Mouse (Mus musculus) MEL (cell line): ENCODE results near the gene Vstm2l. TPM values are rescaled to one million over a fixed set of nuclear protein-coding genes. Genes with fewer than 3 reads are reported as not detected.
A peak's percentile ranks its signal among the peaks of the same experiment; 100 is the strongest.

ENCODE experiments used
- DNase-seq: peaks from one replicate; pipeline ENCODE4 v3.0.0; 2011; ENCODE audit warnings: low read depth, low spot score
- H3K27ac ChIP-seq: 2 replicates; pipeline ENCODE4 v1.5.1; 2012; ENCODE audit warnings: low read depth, mild to moderate bottlenecking, control low read depth, low read length, moderate library complexity; ENCODE audit not compliant: control insufficient read depth
- H3K27me3 ChIP-seq, 2 experiments: fragments of 150-350 bp in 1 of 2; sonication (generic) in 1 of 2; 2 replicates each; pipeline ENCODE4 v1.6.1; 2012; ENCODE audit warnings: low read length in 2 of 2, mild to moderate bottlenecking in 2 of 2, improper control_type of control experiment in 1 of 2, moderate library complexity in 1 of 2; ENCODE audit not compliant: insufficient read depth in 2 of 2, control insufficient read depth in 1 of 2
- H3K36me3 ChIP-seq, 2 experiments: 2 replicates each; pipeline ENCODE4 v1.6.1; 2012 to 2014; ENCODE audit warnings: low read length in 2 of 2, improper control_type of control experiment in 1 of 2, inconsistent platforms in 1 of 2, mild to moderate bottlenecking in 1 of 2; ENCODE audit not compliant: insufficient read depth in 2 of 2, control insufficient read depth in 1 of 2
- H3K4me1 ChIP-seq, 2 experiments: fragments of 150-350 bp in 1 of 2; sonication (generic) in 1 of 2; 2 replicates each; pipeline ENCODE4 v1.6.1; 2012; ENCODE audit warnings: low read length in 2 of 2, improper control_type of control experiment in 1 of 2, mild to moderate bottlenecking in 1 of 2; ENCODE audit not compliant: insufficient read depth in 2 of 2, control insufficient read depth in 1 of 2
- H3K4me3 ChIP-seq, 2 experiments: fragments of 150-350 bp in 1 of 2; sonication (generic) in 1 of 2; 2 replicates each; pipeline ENCODE4 v1.5.1; 2012; ENCODE audit warnings: low read depth in 2 of 2, low read length in 2 of 2, mild to moderate bottlenecking in 2 of 2, moderate library complexity in 2 of 2, control low read depth in 1 of 2, improper control_type of control experiment in 1 of 2; ENCODE audit not compliant: control insufficient read depth in 1 of 2, insufficient read depth in 1 of 2
- H3K79me2 ChIP-seq: 2 replicates; pipeline ENCODE4 v1.6.1; 2012; ENCODE audit warnings: mild to moderate bottlenecking, low read length, moderate library complexity; ENCODE audit not compliant: control insufficient read depth, poor library complexity, insufficient read depth
- H3K9ac ChIP-seq: 2 replicates; pipeline ENCODE4 v1.6.1; 2012; ENCODE audit warnings: low read depth, mild to moderate bottlenecking, control low read depth, low read length, moderate library complexity; ENCODE audit not compliant: control insufficient read depth, poor library complexity, severe bottlenecking
- H3K9me3 ChIP-seq: fragments of 150-350 bp; sonication (generic); replicated peaks from 2 replicates; pipeline ENCODE4 v1.6.1; 2012; ENCODE audit warnings: mild to moderate bottlenecking, low read length, improper control_type of control experiment, moderate library complexity; ENCODE audit not compliant: insufficient read depth
- CHD2 ChIP-seq: IDR thresholded peaks from 2 replicates; pipeline ENCODE4 v1.6.1; 2011; ENCODE audit warnings: low read length, improper control_type of control experiment
- CTCF ChIP-seq, 3 experiments: IDR thresholded peaks in 2 of 3; conservative IDR thresholded peaks in 1 of 3; 2 replicates each; pipeline ENCODE4 v1.5.1; 2011 to 2012; ENCODE audit warnings: low read length in 3 of 3, low read depth in 2 of 3, mild to moderate bottlenecking in 2 of 3, improper control_type of control experiment in 1 of 3, inconsistent platforms in 1 of 3, mixed read lengths in 1 of 3, moderate library complexity in 1 of 3; ENCODE audit not compliant: control insufficient read depth in 1 of 3, insufficient read depth in 1 of 3, poor library complexity in 1 of 3, severe bottlenecking in 1 of 3
- ETS1 ChIP-seq: IDR thresholded peaks from 2 replicates; pipeline ENCODE4 v1.6.1; 2012; ENCODE audit warnings: low read depth, mild to moderate bottlenecking, inconsistent platforms, low read length, improper control_type of control experiment, moderate library complexity
- GABPA ChIP-seq: IDR thresholded peaks from 2 replicates; pipeline ENCODE4 v1.6.1; 2012; ENCODE audit warnings: low read depth, mild to moderate bottlenecking, inconsistent platforms, low read length, improper control_type of control experiment, moderate library complexity
- GATA1 ChIP-seq: IDR thresholded peaks from 2 replicates; pipeline ENCODE4 v1.6.1; 2011; ENCODE audit warnings: low read depth, low read length, improper control_type of control experiment
- HCFC1 ChIP-seq: IDR thresholded peaks from 2 replicates; pipeline ENCODE4 v1.6.1; 2012; ENCODE audit warnings: low read depth, mild to moderate bottlenecking, inconsistent platforms, low read length, improper control_type of control experiment, moderate library complexity
- KAT2A ChIP-seq: conservative IDR thresholded peaks from 2 replicates; pipeline ENCODE4 v1.6.1; 2012; ENCODE audit warnings: low read depth, low read length, improper control_type of control experiment, inconsistent platforms
- MAFK ChIP-seq: IDR thresholded peaks from 2 replicates; pipeline ENCODE4 v1.6.1; 2011; ENCODE audit warnings: low read depth, mild to moderate bottlenecking, low read length, improper control_type of control experiment, borderline replicate concordance
- MXI1 ChIP-seq: IDR thresholded peaks from 2 replicates; pipeline ENCODE4 v1.6.1; 2011; ENCODE audit warnings: mild to moderate bottlenecking, low read depth, low read length, improper control_type of control experiment
- MYB ChIP-seq: IDR thresholded peaks from 2 replicates; pipeline ENCODE4 v1.6.1; 2011; ENCODE audit warnings: mild to moderate bottlenecking, low read depth, low read length, improper control_type of control experiment
- MYC ChIP-seq: IDR thresholded peaks from 2 replicates; pipeline ENCODE4 v1.6.1; 2011; ENCODE audit warnings: low read depth, mild to moderate bottlenecking, low read length, improper control_type of control experiment, moderate library complexity
- NRF1 ChIP-seq: IDR thresholded peaks from 2 replicates; pipeline ENCODE4 v1.6.1; 2014; ENCODE audit warnings: low read depth, mild to moderate bottlenecking, inconsistent platforms, low read length, improper control_type of control experiment, moderate library complexity; ENCODE audit not compliant: poor library complexity, insufficient read depth, severe bottlenecking
- POLR2A ChIP-seq, 2 experiments: IDR thresholded peaks; 2 replicates each; pipeline ENCODE4 v1.6.1; 2011 to 2012; ENCODE audit warnings: low read length in 2 of 2, mild to moderate bottlenecking in 2 of 2, control low read depth in 1 of 2, improper control_type of control experiment in 1 of 2, low read depth in 1 of 2, moderate library complexity in 1 of 2; ENCODE audit not compliant: control insufficient read depth in 1 of 2, insufficient read depth in 1 of 2, poor library complexity in 1 of 2
- RAD21 ChIP-seq: IDR thresholded peaks from 2 replicates; pipeline ENCODE4 v1.6.1; 2011; ENCODE audit warnings: mild to moderate bottlenecking, low read depth, low read length, improper control_type of control experiment
- RCOR1 ChIP-seq: IDR thresholded peaks from 2 replicates; pipeline ENCODE4 v1.6.1; 2012; ENCODE audit warnings: low read depth, mild to moderate bottlenecking, inconsistent platforms, low read length, improper control_type of control experiment
- SMC3 ChIP-seq: IDR thresholded peaks from 2 replicates; pipeline ENCODE4 v1.6.1; 2011; ENCODE audit warnings: low read depth, low read length, improper control_type of control experiment
- TAL1 ChIP-seq: IDR thresholded peaks from 2 replicates; pipeline ENCODE4 v1.6.1; 2012; ENCODE audit warnings: mild to moderate bottlenecking, inconsistent platforms, low read length, moderate library complexity, mixed read lengths
- TCF12 ChIP-seq: IDR thresholded peaks from 2 replicates; pipeline ENCODE4 v1.6.1; 2014; ENCODE audit warnings: low read depth, mild to moderate bottlenecking, inconsistent platforms, low read length, improper control_type of control experiment, moderate library complexity
- UBTF ChIP-seq: IDR thresholded peaks from 2 replicates; pipeline ENCODE4 v1.6.1; 2012; ENCODE audit warnings: low read depth, mild to moderate bottlenecking, inconsistent platforms, low read length, improper control_type of control experiment, moderate library complexity, borderline replicate concordance; ENCODE audit not compliant: insufficient read depth
- USF1 ChIP-seq: IDR thresholded peaks from 2 replicates; pipeline ENCODE4 v1.6.1; 2014; ENCODE audit warnings: low read depth, mild to moderate bottlenecking, inconsistent platforms, low read length, improper control_type of control experiment, moderate library complexity
- ZKSCAN1 ChIP-seq: IDR thresholded peaks from 2 replicates; pipeline ENCODE4 v1.6.1; 2012; ENCODE audit warnings: low read depth, mild to moderate bottlenecking, inconsistent platforms, low read length, improper control_type of control experiment, moderate library complexity
- polyA plus RNA-seq, 2 experiments: library from polyadenylated mRNA; stranded (reverse) in 1 of 2; unstranded in 1 of 2; fragments of >175 nt in 1 of 2; fragments of >200 nt in 1 of 2; gene quantifications; 2 replicates each; pipeline versions ENCODE4 v1.2.1 to v1.2.4; 2012; ENCODE audit warnings: low replicate concordance in 2 of 2, low read depth in 1 of 2; ENCODE audit not compliant: insufficient read length in 2 of 2, insufficient read depth in 1 of 2, missing spikeins in 1 of 2
- total RNA-seq: library from RNA; depleted of rRNA; stranded (reverse); fragments of 300-350 nt; gene quantifications from 2 replicates; pipeline ENCODE4 v1.2.3, GENCODE M21; 2012

The Vstm2l gene
- total and polyA plus RNA-seq, 3 experiments: not detected

DNA sequence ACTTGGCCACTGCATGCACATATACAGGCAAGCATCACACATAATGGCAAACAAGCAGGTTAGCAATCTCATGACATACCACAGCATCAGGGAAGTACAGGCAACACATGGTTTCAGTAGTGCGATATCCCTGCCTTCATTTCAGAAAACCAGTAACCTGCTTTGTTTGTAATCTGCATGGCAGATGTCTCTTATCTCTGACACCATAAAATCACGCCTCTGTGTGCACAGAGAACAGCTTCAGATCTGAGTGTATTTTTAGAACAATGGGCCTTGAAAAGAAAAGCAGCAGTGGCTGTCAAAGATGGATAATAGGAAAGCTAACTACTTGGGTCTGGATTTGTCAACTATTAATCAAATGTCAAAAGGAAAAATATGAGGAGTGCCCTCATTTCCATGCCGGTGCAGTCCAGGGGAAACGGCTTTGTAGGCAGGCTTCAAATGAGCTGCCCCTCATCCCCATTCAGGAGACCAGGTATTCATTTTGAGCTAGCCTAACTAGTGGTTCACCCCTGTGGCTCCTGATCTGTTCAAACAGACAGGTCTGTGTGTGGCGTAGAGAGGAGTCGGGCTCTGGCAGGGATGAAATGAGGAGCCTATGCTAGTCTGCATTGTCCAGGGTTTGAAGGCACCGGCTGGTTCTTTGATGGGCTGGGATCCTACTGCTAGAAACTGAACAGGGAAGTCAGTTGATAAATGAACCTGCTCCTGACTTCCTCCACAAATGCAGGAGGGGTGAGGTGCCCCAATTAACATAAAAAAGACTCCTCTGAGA is 74.2 kb downstream of the Vstm2l start:
- H3K27me3 ChIP-seq: no peaks in the 10 kb centered on the region
- H3K4me1 ChIP-seq: no peaks in the 10 kb centered on the region
- no peak overlapping the region for H3K9ac ChIP-seq
- no peak overlapping the region for H3K4me3 ChIP-seq
- H3K36me3 ChIP-seq: no peaks in the 10 kb centered on the region
- TF ChIP-seq RCOR1: 0 out of 2 replicates have a peak, but pooled peaks have one; percentile 46
- 0 out of 2 replicates have a peak, but pooled peaks have one; percentile 14 for TF ChIP-seq GATA1
- TF ChIP-seq UBTF: no peak
- TF ChIP-seq SMC3: no peak
- no peaks in the 10 kb centered on the region for H3K79me2 ChIP-seq
- no peak overlapping the region for H3K27ac ChIP-seq
- H3K9me3 ChIP-seq: no peaks in the 10 kb centered on the region
- DNase-seq: peak; percentile 11

DNA sequence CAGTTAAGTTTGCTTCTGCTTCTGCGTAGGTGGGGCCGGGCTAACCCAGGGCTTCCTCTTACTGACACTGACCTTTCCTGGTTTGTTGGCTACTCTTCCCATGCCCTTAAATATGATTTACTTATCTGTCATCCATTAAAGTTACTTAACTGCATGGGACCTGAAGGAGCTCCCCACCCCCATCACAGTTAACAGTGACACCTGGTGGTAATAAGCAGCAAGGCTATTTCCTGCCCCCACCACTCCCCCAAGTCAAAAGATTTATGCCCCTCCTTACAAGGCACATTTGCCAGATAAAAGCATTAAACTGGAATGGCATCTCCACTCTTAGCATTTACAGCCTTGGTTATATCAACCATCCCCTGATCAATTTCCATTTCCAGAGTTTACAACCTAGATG is 75.5 kb downstream of the Vstm2l start:
- no peak overlapping the region for H3K9ac ChIP-seq
- H3K27ac ChIP-seq: no peak overlapping the region
- H3K27me3 ChIP-seq: no peaks in the 10 kb centered on the region
- H3K79me2 ChIP-seq: no peaks in the 10 kb centered on the region
- no peaks in the 10 kb centered on the region for H3K36me3 ChIP-seq
- no peak overlapping the region for H3K4me3 ChIP-seq
- TF ChIP-seq TCF12: no peak
- TF ChIP-seq CTCF (IDR thresholded peaks at IDR 0.05 in 2 of 3, conservative IDR thresholded peaks at IDR 0.05 in 1 of 3; ENCODE audit: control insufficient read depth in 1 of 3, insufficient read depth in 1 of 3, low read depth in 2 of 3, low read length in 3 of 3, poor library complexity in 1 of 3, severe bottlenecking in 1 of 3): peak; percentile 43 to 70 (median 53)
- TF ChIP-seq TAL1: no peak
- no peak for TF ChIP-seq ETS1
- TF ChIP-seq CHD2: 0 out of 2 replicates have a peak, but pooled peaks have one; percentile 20
- no peak for TF ChIP-seq GABPA
- TF ChIP-seq ZKSCAN1: no peak
- TF ChIP-seq MYC: no peak
- TF ChIP-seq KAT2A: no peak
- no peak for TF ChIP-seq MAFK
- no peak for TF ChIP-seq POLR2A (IDR thresholded peaks at IDR 0.05; ENCODE audit: control insufficient read depth in 1 of 2, insufficient read depth in 1 of 2, low read depth in 1 of 2, low read length in 2 of 2, poor library complexity in 1 of 2)
- no peak for TF ChIP-seq MXI1
- TF ChIP-seq HCFC1: no peak
- TF ChIP-seq MYB: no peak
- TF ChIP-seq SMC3: peak; percentile 68
- TF ChIP-seq GATA1: no peak
- no peak for TF ChIP-seq USF1
- peak; percentile 47 for TF ChIP-seq RAD21
- no peak for TF ChIP-seq NRF1
- H3K4me1 ChIP-seq: no peaks in the 10 kb centered on the region
- peak; percentile 45 for DNase-seq
- H3K9me3 ChIP-seq: no peaks in the 10 kb centered on the region
